Mouse (Mus musculus): ENCODE results near the gene Flt1.

DNA sequence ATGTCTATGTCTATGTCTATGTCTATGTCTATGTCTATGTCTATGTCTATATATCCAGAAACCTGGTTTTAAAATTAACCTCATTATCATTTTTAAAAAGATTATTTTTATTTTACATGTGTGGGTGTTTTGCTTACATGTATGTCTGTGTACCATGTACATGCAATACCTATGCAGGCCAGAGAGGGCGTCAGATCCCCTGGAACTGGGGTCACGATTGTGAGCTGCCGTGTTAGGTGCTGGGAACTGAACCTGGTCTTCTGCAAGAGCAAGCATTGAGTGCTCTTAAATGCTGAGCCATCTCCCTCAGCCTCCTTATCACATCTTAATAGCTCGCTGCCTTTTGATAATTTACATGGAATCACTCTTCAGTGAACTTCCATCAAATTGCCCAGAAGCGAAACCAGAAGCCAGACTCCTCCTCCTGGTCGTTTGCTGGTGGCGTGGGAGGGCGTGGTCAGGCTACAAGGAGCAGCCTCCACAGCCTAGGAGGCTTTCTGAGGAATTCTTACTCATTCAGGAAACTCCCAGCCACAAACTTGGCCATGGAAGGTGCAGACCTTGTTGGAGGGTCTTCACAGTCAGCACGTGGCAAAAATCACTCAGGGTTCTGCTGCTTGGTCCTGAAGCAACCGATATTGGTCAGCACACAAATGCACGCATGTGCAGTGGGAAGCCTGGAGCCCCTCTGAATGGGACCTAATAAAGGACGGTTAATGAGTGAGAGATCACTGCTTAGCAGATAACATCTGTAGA lies 32.2 kb upstream of the Flt1 start:
- TF ChIP-seq CTCF (IDR thresholded peaks at IDR 0.05; ENCODE audit: control insufficient read depth, insufficient read depth, insufficient read length) (no peak), USF1 (IDR thresholded peaks at IDR 0.05; ENCODE audit: low read depth) (no peak)
